Mouse (Mus musculus) heart, postnatal 25 days (tissue): ENCODE measurements around the gene Hadh. TPM values are rescaled to one million over a fixed set of nuclear protein-coding genes. Genes with fewer than 3 reads are reported as not detected.

Experiments used
- total RNA-seq, 2 experiments: library from RNA; stranded (reverse); gene quantifications; 2 replicates each; pipeline ENCODE4 v1.2.3; 2021

Hadh gene
- total RNA-seq, 2 experiments from 2014 or later = 662 to 714 TPM

Other genes with a start within 250 kb of the Hadh start
- under 1 TPM; 0.29 to 0.45 TPM for gene Lef1, start 161.6 kb downstream of the Hadh start, total RNA-seq
- 10 to 100 TPM; 33.7 to 34.8 TPM for gene Cyp2u1, start 31.1 kb upstream of the Hadh start, total RNA-seq
- 1 to 10 TPM; 2.5 to 3.1 TPM for gene Sgms2, start 219.3 kb upstream of the Hadh start, total RNA-seq